Comparison of ENCODE assay signal across 16 mouse cellular contexts in genomic region chr1:62827316-62827715, GRCm38 (mm10).
DNase-seq lines count a peak whose midpoint lies in the region; ATAC-seq and TF ChIP-seq lines count a peak whose summit lies in the region.
"Had no signal": no experiment of that assay in that cellular context is flagged by ENCODE, and none has a peak within 500 bp of the region (broad histone marks: within the 10 kb centered on the region; RNA-seq: fewer than 3 reads in every experiment).

No protein-coding gene starts in this region.

- H3K9me3 ChIP-seq in liver, embryonic 12.5 days (replicated peaks) = no peaks in the 10 kb centered on the region
- H3K9me3 ChIP-seq: forebrain, embryonic 10.5 days; hindbrain, embryonic 15.5 days; liver, embryonic 13.5 days had no signal

- no peak overlapping the region for H3K4me2 ChIP-seq in liver, embryonic 12.5 days
- H3K4me2 ChIP-seq: hindbrain, embryonic 15.5 days; liver, embryonic 13.5 days had no signal

- no peak overlapping the region for H3K4me3 ChIP-seq in liver, adult 2 months (ENCODE audit: insufficient read depth, low read depth, low read length)
- no peak overlapping the region for H3K4me3 ChIP-seq in liver, embryonic 12.5 days
- H3K4me3 ChIP-seq: forebrain, embryonic 10.5 days; hindbrain, embryonic 15.5 days; liver, embryonic 13.5 days; myocyte had no signal

- no peaks in the 10 kb centered on the region for H3K79me2 ChIP-seq in liver, adult 2 months (ENCODE audit: control insufficient read depth, insufficient read depth, low read length)

- no peaks in the 10 kb centered on the region for H3K27me3 ChIP-seq in liver, adult 2 months (ENCODE audit: control insufficient read depth, insufficient read depth, low read length)
- peaks cover 13% of the 10 kb centered on the region; the same call in 1 of the 2 replicates for H3K27me3 ChIP-seq in liver, embryonic 12.5 days (replicated peaks)
- H3K27me3 ChIP-seq: hindbrain, embryonic 15.5 days; liver, embryonic 13.5 days had no signal

- no peaks in the 10 kb centered on the region for H3K36me3 ChIP-seq in liver, adult 2 months (ENCODE audit: control insufficient read depth, insufficient read depth, low read length)
- no peaks in the 10 kb centered on the region for H3K36me3 ChIP-seq in liver, embryonic 12.5 days
- H3K36me3 ChIP-seq: forebrain, embryonic 10.5 days; hindbrain, embryonic 15.5 days; liver, embryonic 13.5 days had no signal

- H3K27ac ChIP-seq in liver, adult 2 months (replicated peaks; ENCODE audit: insufficient read depth, low read depth, low read length) = no peak overlapping the region
- H3K27ac ChIP-seq in liver, embryonic 12.5 days = no peak overlapping the region
- H3K27ac ChIP-seq: hindbrain, embryonic 15.5 days; liver, embryonic 13.5 days had no signal

- DNase-seq in heart, adult 11 months = peak; percentile 77
- DNase-seq in heart, adult 8-10 months (ENCODE audit: low spot score) = no peak
- DNase-seq in liver, adult 2 months (ENCODE audit: extremely low read depth, low read depth, low spot score) = peak; percentile 91
- DNase-seq in kidney, adult 9 months = peak; percentile 94
- peak; percentile 44 to 66 for DNase-seq in kidney, postnatal 4 days
- no peak for DNase-seq in embryo, embryonic 11 days
- DNase-seq in gastrocnemius, postnatal 25 days = no peak
- DNase-seq: adrenal gland, adult 8-10 months; cerebellum, adult 8-10 months; liver, embryonic 13.5 days; midbrain, embryonic 14.5 days had no signal

- no peak for TF ChIP-seq CTCF in liver, adult 2 months (IDR thresholded peaks at IDR 0.05; ENCODE audit: low read depth, low read length)

- H3K4me1 ChIP-seq in liver, adult 2 months (ENCODE audit: control insufficient read depth, insufficient read depth, low read length) = peaks cover 11% of the 10 kb centered on the region
- 0 out of 2 replicates have a peak, but pooled peaks cover 9% of the 10 kb centered on the region for H3K4me1 ChIP-seq in liver, embryonic 12.5 days

- 18% methylated on average over 10 of the region's 10 CpGs for WGBS in liver, adult 2 months
- WGBS in liver, embryonic 12.5 days (ENCODE audit: insufficient replicate concordance) = 62% methylated on average over 10 of the region's 10 CpGs

- no peak for ATAC-seq in liver, embryonic 12.5 days
- ATAC-seq: lung, postnatal 0 days had no signal

- no peak for TF ChIP-seq POLR2A in liver, adult 2 months (IDR thresholded peaks at IDR 0.05; ENCODE audit: extremely low read depth, insufficient read depth, low read length)

- H3K9ac ChIP-seq in liver, adult 2 months (ENCODE audit: low read depth, low read length) = no peak overlapping the region
- no peak overlapping the region for H3K9ac ChIP-seq in liver, embryonic 12.5 days
- H3K9ac ChIP-seq: hindbrain, embryonic 15.5 days; liver, embryonic 13.5 days had no signal

Comparison
In these comparisons a context has a peak if more than half of its experiments do, and no peak if none do; other contexts are left out.
1. DNase-seq: peak in heart, adult 11 months (single experiment), liver, adult 2 months (single experiment), kidney, adult 9 months (single experiment) and kidney, postnatal 4 days (2 of 2); none in heart, adult 8-10 months (single experiment), embryo, embryonic 11 days (single experiment) and gastrocnemius, postnatal 25 days (single experiment).